Mouse (Mus musculus) kidney, postnatal 14 days (tissue): Measurements from ENCODE around the gene Cyp4a14.
"Not testable (repeated sequence)": the region's sequence is repeated elsewhere in the genome, so short reads cannot be mapped to it uniquely, and the experiment has no call there.

ENCODE experiments used
- DNase-seq: peaks from one replicate; pipeline ENCODE4 v3.0.0; 2022; ENCODE audit warnings: mixed read lengths

Cyp4a14 gene

GRCm38 (mm10) chr4:115496001-115496400 is at the start of gene Cyp4a14:
Gene Cyp4a14 (minus strand): TSS chr4:115496142.
- peak; percentile 24 for DNase-seq

DNA sequence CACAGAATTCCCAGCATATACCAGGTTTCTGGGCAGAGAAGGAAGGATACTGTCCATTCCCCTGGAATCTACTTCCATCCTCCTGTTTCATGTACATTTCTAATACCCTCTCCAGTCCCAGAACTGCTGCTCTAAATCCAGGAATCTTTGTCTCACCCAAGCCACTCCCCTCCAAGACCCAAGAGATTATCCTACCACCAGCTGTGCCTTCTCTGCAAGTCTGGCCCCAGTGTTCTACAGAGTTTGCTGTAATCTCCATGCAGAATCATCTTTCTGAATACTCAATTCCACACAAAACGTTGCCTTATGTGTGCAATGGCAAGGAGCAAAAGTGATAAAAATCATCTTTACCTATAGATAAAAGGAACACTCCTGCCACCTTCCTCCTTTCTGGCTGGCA is 49.2 kb upstream of the Cyp4a14 start:
- no peak for DNase-seq

GRCm38 (mm10) chr4:115521766-115522165 is 25.8 kb upstream of the Cyp4a14 start:
- DNase-seq, result no peak

- DNase-seq, result no peak
These were observed 23.5 kb upstream of the Cyp4a14 start for GRCm38 (mm10) chr4:115519444-115519843.

DNA sequence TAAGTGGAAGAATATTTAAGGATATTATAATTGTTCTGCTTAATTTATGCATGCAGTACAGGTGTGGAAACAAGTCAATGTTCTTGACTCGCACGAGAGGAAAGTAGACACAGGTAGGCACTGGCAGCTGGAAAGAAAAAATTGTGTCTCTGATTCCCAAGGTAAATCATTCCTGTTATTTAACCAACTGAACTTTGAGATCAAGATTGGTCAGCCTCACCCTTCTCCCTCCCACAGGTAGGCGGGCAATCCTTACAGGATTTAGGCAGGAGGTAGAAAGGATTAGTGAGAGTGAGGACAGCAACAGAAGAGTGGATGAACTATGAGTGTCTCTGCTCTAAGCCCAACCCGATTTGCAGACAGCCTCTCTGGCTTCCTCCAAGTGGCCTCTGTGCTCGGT is 22.1 kb upstream of the Cyp4a14 start, which contains the start of gene Cyp4a10:
Gene Cyp4a10, plus strand, starts transcription at position 265 of the 400 bp plus-strand sequence.
- DNase-seq, result peak; percentile 35

- DNase-seq, result peak; percentile 43
These were observed 18.0 kb upstream of the Cyp4a14 start for GRCm38 (mm10) chr4:115513964-115514363.

DNA sequence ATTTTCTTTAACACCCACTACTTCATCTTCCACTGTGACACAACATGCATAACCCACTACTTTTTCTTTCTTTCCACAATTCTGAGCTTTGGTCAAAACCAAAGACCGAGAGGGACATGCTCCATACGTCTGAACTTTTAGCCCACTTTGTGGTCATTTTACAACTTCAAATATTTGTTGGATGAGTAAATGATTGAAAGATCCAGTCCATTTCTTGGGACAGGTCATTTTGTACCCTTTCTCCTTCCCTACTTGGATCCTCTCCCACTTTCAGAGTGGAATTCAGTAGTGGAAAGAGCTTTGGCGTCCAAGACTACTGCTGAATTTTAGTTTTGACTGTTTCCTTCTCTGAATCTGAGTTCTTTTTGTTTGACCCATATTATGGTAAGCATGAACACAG is 1.5 kb upstream of the Cyp4a14 start:
- DNase-seq, result peak; percentile 57

DNA sequence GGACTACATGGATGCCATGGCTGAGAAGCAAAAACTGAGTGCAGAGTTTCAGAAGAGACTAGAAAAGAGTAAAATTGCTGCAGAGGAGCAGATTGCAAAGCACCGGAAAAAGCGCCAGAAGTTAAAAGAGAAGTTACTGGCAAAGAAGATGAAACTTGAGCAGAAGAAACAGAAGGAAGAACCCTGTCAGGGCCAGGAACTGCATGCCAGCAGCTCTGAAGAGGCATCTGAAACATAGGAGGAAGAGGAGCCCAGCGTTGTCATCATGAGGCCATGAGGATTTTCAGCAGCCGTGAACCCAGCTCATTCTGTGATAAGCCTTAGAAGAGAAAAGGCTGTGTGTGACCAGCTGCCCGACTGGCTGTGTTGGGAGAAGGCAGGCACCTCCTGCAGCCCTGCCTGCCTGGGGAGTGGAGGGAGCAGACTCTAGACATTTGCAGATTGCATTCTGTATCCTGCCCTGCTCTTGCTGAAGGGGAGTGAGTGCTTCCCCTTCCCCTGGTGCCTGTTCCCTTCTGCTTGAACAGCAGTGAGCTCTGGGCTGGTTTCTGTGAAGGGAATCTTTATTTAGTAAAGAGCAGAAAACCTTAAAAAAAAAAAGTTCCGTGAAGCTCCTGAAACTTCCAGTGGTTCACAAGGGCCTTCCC is 14.8 kb downstream of the Cyp4a14 start:
- no peak for DNase-seq

DNA sequence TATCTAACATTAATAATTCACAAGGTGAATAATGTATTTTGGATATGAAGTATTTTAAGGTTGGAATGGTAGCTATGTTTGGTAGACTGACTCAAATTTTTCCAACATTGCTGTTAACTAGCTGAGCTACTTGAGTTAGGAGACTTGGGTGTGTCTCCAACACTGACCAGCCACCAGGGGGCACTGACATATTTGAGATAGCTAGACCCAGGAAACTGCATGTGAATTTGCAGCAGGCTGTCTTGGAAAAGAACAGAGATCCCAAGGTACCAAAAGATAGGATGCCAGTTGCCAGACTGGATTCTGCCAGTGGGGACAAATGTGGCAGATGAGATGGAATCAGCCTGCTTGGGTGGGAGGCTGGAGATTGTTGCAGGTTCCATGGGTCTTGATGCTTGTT is 19.9 kb downstream of the Cyp4a14 start:
- DNase-seq, result peak; percentile 53

GRCm38 (mm10) chr4:115473585-115473984 is 22.4 kb downstream of the Cyp4a14 start:
- DNase-seq, result not testable (repeated sequence)

- DNase-seq, result peak; percentile 17
These were observed 43.6 kb downstream of the Cyp4a14 start, which contains the start of gene Cyp4a30b for GRCm38 (mm10) chr4:115452304-115452703. Gene Cyp4a30b (plus strand): TSS chr4:115452604.

DNA sequence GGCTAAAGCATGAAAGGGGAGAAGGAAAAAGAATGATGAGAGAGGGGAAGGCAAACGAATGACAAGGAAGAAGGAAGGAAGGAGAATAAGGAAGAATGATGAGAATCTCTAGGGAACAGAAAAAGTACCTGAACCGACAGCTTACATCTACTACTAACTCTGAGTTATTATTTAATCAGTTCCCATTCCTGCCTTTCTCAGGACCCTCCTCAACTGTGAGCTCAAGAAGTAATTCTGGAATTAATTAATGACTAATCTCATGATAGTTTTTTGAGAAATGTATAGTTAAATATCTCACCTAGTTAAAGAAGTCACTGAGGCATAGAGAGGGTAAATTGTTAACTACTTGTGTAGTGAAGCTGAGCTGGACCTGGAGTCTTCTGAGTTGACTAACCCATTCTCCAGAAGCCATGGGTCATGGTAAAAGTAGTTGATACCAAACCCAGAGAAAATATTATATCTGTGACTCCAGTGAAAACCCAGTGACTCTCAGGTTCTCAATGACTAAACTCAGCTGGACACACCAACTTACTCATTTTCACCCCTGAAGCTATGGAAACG is 45.3 kb downstream of the Cyp4a14 start:
- peak; percentile 2 for DNase-seq
